Comparison of ENCODE assay signal across 8 mouse cellular contexts in genomic region chr14:54864313-54865036, GRCm38 (mm10). TPM values are rescaled to one million over a fixed set of nuclear protein-coding genes. Genes with fewer than 3 reads are reported as not detected.
A peak's percentile ranks its signal among the peaks of the same experiment; 100 is the strongest.
DNase-seq lines count a peak whose midpoint lies in the region; ATAC-seq and TF ChIP-seq lines count a peak whose summit lies in the region.

No protein-coding gene starts in this region.

- peak overlapping the region; percentile 87 for H3K4me2 ChIP-seq in heart, embryonic 16.5 days (ENCODE audit: low read depth, low read length)

- no peak for ATAC-seq in G1E (ENCODE audit: extremely low read depth, insufficient number of reproducible peaks, low FRiP score, poor library complexity, severe bottlenecking)
- ATAC-seq in heart, embryonic 16.5 days (replicated peaks; ENCODE audit: extremely low read depth, insufficient read depth, low FRiP score) = no peak; the same call in 1 of the 2 replicates

- TF ChIP-seq CTCF in G1E (IDR thresholded peaks at IDR 0.05; ENCODE audit: low read depth, low read length) = no peak

- no peaks in the 10 kb centered on the region for H3K27me3 ChIP-seq in G1E (ENCODE audit: insufficient read depth, low read length)
- no peaks in the 10 kb centered on the region for H3K27me3 ChIP-seq in heart, embryonic 16.5 days (ENCODE audit: control insufficient read depth, insufficient read depth, low read length)

- no peaks in the 10 kb centered on the region for H3K79me2 ChIP-seq in macrophage (ENCODE audit: inconsistent target)

- no peaks in the 10 kb centered on the region for H3K9me3 ChIP-seq in G1E (replicated peaks)
- 0 out of 2 replicates have a peak, but pooled peaks cover 2% of the 10 kb centered on the region for H3K9me3 ChIP-seq in heart, embryonic 16.5 days (replicated peaks; ENCODE audit: control insufficient read depth, low read length)

- H3K9ac ChIP-seq in heart, embryonic 16.5 days (ENCODE audit: low read length) = peak overlapping the region; percentile 95

- H3K4me1 ChIP-seq in G1E (ENCODE audit: insufficient read depth, low read depth, low read length) = peaks cover 25% of the 10 kb centered on the region
- peaks cover 3% of the 10 kb centered on the region for H3K4me1 ChIP-seq in heart, embryonic 16.5 days (ENCODE audit: control insufficient read depth, insufficient read depth, low read length)

- H3K27ac ChIP-seq in heart, embryonic 16.5 days (ENCODE audit: low read length) = peak overlapping the region; percentile 79
- no peak overlapping the region for H3K27ac ChIP-seq in macrophage

- WGBS in heart, embryonic 16.5 days = 16% methylated on average over 21 of the region's 21 CpGs
- 4% methylated on average over 19 of the region's 21 CpGs for WGBS in macrophage (ENCODE audit: missing documents)

- peak overlapping the region; percentile 91 for H3K4me3 ChIP-seq in G1E (ENCODE audit: low read depth, low read length)
- H3K4me3 ChIP-seq in heart, embryonic 16.5 days (ENCODE audit: low read length) = peak overlapping the region; percentile 93
- peak overlapping the region; percentile 63 for H3K4me3 ChIP-seq in macrophage (ENCODE audit: inconsistent target)

- H3K36me3 ChIP-seq in G1E (replicated peaks) = no peaks in the 10 kb centered on the region
- H3K36me3 ChIP-seq in heart, embryonic 16.5 days (ENCODE audit: control insufficient read depth, insufficient read depth) = no peaks in the 10 kb centered on the region
- H3K36me3 ChIP-seq in macrophage (ENCODE audit: inconsistent target) = no peaks in the 10 kb centered on the region

- peak; percentile 58 for DNase-seq in heart, adult 11 months
- no peak for DNase-seq in heart, adult 9 months (ENCODE audit: low spot score in 2 of 2)
- no peak for DNase-seq in G1E (ENCODE audit: low spot score)
- no peak for DNase-seq in right cerebral cortex, postnatal 4 days
- DNase-seq in embryo, embryonic 10 days (ENCODE audit: low spot score) = no peak
- no peak for DNase-seq in frontal cortex, postnatal 36 days (ENCODE audit: low spot score in 2 of 2)

RNA-seq across cellular contexts. Expression of gene Homez, which starts 6.3 kb away (rescaled TPM):
- total RNA-seq in G1E (2014; fragmentation: Nextera tagmentation) (9.2 and 10.0 TPM in 2 replicates), G1E (2017) (8.1 and 8.4 TPM in 2 replicates)
- polyA plus RNA-seq in G1E (2012) (1.2 and 1.3 TPM in 2 replicates), macrophage (2018) (4.1 to 15.5 TPM (median 6.0 TPM) in 3 replicates)
- 4.9 and 6.4 TPM in 2 replicates for polyA plus RNA-seq in heart, embryonic 16.5 days (2015; fragmentation: Nextera tagmentation; extraction: Ambion mirVana)
- total RNA-seq in macrophage (2018; cell fraction: chromatin; rRNA removed) = 1 to 10 TPM in 18 of 26 experiments, under 1 TPM in 7, not detected in 1; 0.55 to 5.2 (median 1.7) TPM
- total RNA-seq in macrophage (2018; cell fraction: cytosol; rRNA removed) = 1 to 10 TPM; 1.5 to 7.2 (median 4.4) TPM
- total RNA-seq in macrophage (2018; cell fraction: nucleus; rRNA removed) = 1 to 10 TPM in 24 of 26 experiments, under 1 TPM in 2; 0.58 to 6.8 (median 1.9) TPM

RNA-seq across cellular contexts. Expression of gene Ppp1r3e, which starts 12.9 kb away (rescaled TPM):
- total RNA-seq in G1E (2014; fragmentation: Nextera tagmentation) (3.6 and 8.7 TPM in 2 replicates), G1E (2017) (0.64 and 0.87 TPM in 2 replicates)
- polyA plus RNA-seq in G1E (2012) (1.2 TPM in 2 replicates), macrophage (2018) (9.4 to 27.5 TPM (median 11.3 TPM) in 3 replicates)
- 0.59 and 1.4 TPM in 2 replicates for polyA plus RNA-seq in heart, embryonic 16.5 days (2015; fragmentation: Nextera tagmentation; extraction: Ambion mirVana)
- 10 to 100 TPM in 12 of 26 experiments, 1 to 10 TPM in 14; 2.9 to 25.7 (median 7.7) TPM for total RNA-seq in macrophage (2018; cell fraction: chromatin; rRNA removed)
- 10 to 100 TPM in 25 of 26 experiments, 1 to 10 TPM in 1; 9.6 to 26.5 (median 15.9) TPM for total RNA-seq in macrophage (2018; cell fraction: cytosol; rRNA removed)
- 10 to 100 TPM in 19 of 26 experiments, 1 to 10 TPM in 7; 7.2 to 45.8 (median 12.8) TPM for total RNA-seq in macrophage (2018; cell fraction: nucleus; rRNA removed)

RNA-seq across cellular contexts. Expression of gene Bcl2l2, which starts 18.7 kb away (rescaled TPM):
- total RNA-seq in G1E (2014; fragmentation: Nextera tagmentation) = 9.9 and 10.6 TPM in 2 replicates
- total RNA-seq in G1E (2017) = 12.7 and 14.0 TPM in 2 replicates
- polyA plus RNA-seq in G1E (2012) = 25.2 and 36.3 TPM in 2 replicates
- 3.3 and 4.3 TPM in 2 replicates for polyA plus RNA-seq in heart, embryonic 16.5 days (2015; fragmentation: Nextera tagmentation; extraction: Ambion mirVana)
- 100 to 1,000 TPM in 8 of 26 experiments, 10 to 100 TPM in 18; 45.7 to 139 (median 77.8) TPM for total RNA-seq in macrophage (2018; cell fraction: chromatin; rRNA removed)
- total RNA-seq in macrophage (2018; cell fraction: cytosol; rRNA removed) = 10 to 100 TPM; 14.9 to 22.5 (median 18.3) TPM
- total RNA-seq in macrophage (2018; cell fraction: nucleus; rRNA removed) = 100 to 1,000 TPM in 4 of 26 experiments, 10 to 100 TPM in 22; 52.2 to 123 (median 79.5) TPM
- polyA plus RNA-seq in macrophage (2018) = 13.5 to 20.1 TPM (median 14.7 TPM) in 3 replicates

RNA-seq across cellular contexts. Expression of gene Gm20521, which starts 18.8 kb away (rescaled TPM):
- total RNA-seq in G1E (2014; fragmentation: Nextera tagmentation) (5.5 TPM in 1 of 2 replicates, not detected in the other), G1E (2017) (1.2 and 2.1 TPM in 2 replicates)
- polyA plus RNA-seq in G1E (2012) (3.0 and 4.0 TPM in 2 replicates), macrophage (2018) (0.28 to 3.5 TPM (median 1.1 TPM) in 3 replicates)
- polyA plus RNA-seq in heart, embryonic 16.5 days (2015; fragmentation: Nextera tagmentation; extraction: Ambion mirVana) = not detected in 2 replicates
- 10 to 100 TPM in 1 of 26 experiments, 1 to 10 TPM in 21, not detected in 4; 1.0 to 17.5 (median 4.4) TPM for total RNA-seq in macrophage (2018; cell fraction: chromatin; rRNA removed)
- 1 to 10 TPM in 22 of 26 experiments, under 1 TPM in 4; 0.39 to 3.3 (median 1.6) TPM for total RNA-seq in macrophage (2018; cell fraction: cytosol; rRNA removed)
- total RNA-seq in macrophage (2018; cell fraction: nucleus; rRNA removed) = 1 to 10 TPM in 15 of 26 experiments, under 1 TPM in 3, not detected in 8; 0.60 to 4.3 (median 2.0) TPM

RNA-seq across cellular contexts. Expression of gene Pabpn1, which starts 27.8 kb away (rescaled TPM):
- total RNA-seq in G1E (2014; fragmentation: Nextera tagmentation) (190 and 193 TPM in 2 replicates), G1E (2017) (118 and 142 TPM in 2 replicates)
- polyA plus RNA-seq in G1E (2012) (387 and 490 TPM in 2 replicates), macrophage (2018) (71.0 to 98.7 TPM (median 86.0 TPM) in 3 replicates)
- polyA plus RNA-seq in heart, embryonic 16.5 days (2015; fragmentation: Nextera tagmentation; extraction: Ambion mirVana) = 61.9 and 68.4 TPM in 2 replicates
- 100 to 1,000 TPM; 222 to 552 (median 353) TPM for total RNA-seq in macrophage (2018; cell fraction: chromatin; rRNA removed)
- 10 to 100 TPM; 63.5 to 89.5 (median 74.3) TPM for total RNA-seq in macrophage (2018; cell fraction: cytosol; rRNA removed)
- 100 to 1,000 TPM; 125 to 363 (median 195) TPM for total RNA-seq in macrophage (2018; cell fraction: nucleus; rRNA removed)
